Mouse (Mus musculus) C2C12 (cell line): ENCODE data around the gene Sh3rf3.

Experiments
- CTCF ChIP-seq: IDR thresholded peaks from one replicate; pipeline ENCODE4 v1.5.1; 2011; ENCODE audit not compliant: control insufficient read depth, insufficient read depth, insufficient read length
- MAX ChIP-seq: IDR thresholded peaks from one replicate; pipeline ENCODE4 v1.6.1; 2011; ENCODE audit warnings: mild to moderate bottlenecking, control low read depth
- MYOG ChIP-seq: IDR thresholded peaks from one replicate; pipeline ENCODE4 v1.6.1; 2011; ENCODE audit not compliant: control insufficient read depth, insufficient read length; ENCODE audit errors: extremely low read depth

DNA sequence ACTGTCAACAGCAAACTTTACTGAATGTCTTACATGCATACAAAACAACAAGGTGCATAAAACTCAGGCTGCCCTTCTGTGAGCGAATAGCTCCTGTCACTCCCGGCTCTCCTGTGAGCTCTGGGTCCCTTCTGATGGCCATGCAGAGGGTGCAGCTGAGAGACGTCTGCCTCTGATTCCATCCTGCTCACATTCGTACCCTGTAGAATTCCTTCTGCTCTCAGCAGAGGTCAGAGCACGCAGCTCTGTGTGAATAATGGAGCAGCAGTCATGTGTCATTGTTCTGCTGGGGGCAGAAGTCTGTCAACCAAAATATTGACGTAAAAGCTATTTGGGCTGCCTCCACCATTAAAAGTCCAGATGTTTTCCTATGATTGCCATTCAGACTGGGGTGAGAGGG is 243.1 kb downstream of the Sh3rf3 start:
- TF ChIP-seq CTCF (no peak), MAX (no peak), MYOG (no peak)
